In the genomic region with DNA sequence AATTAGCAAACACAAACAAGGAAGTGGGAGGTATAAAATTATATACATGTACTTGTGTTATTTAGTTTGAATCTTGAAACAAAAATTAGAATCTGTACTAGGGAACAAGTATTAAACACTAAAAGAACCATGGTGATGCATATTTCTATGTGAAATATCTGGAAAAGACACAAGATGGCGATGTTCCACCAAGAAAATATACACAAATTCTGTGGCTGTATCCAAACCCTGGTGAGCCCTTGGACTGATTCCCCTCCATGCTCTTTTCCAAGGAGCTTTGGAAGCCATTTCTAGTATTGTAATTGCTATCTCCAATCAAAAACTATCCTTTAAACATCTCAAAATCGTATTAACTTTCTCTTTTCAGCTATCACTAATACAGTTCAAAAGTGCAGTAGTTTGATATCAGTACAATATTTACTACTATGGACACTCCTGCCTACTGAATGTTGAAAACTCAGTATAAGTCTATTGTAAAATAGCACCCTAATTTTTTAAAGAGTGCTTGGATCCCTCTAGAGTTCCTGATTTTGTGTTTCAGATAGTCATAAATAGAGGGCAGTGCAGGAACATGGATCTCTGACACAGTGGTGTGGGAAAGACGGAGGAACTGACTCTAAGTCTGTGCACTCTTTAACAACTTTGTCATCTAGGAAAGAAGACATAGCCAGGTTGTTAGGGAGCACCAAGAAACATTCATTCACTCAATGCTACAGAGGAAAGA, we compare ENCODE assay signal across 9 mouse cellular contexts. TPM values are rescaled to one million over a fixed set of nuclear protein-coding genes. Genes with fewer than 3 reads are reported as not detected.
DNase-seq lines count a peak whose midpoint lies in the region; ATAC-seq and TF ChIP-seq lines count a peak whose summit lies in the region.
"Had no signal": no experiment of that assay in that cellular context is flagged by ENCODE, and none has a peak within 500 bp of the region (broad histone marks: within the 10 kb centered on the region; RNA-seq: fewer than 3 reads in every experiment).

No protein-coding gene starts in this region.

- no peaks in the 10 kb centered on the region for H3K9me3 ChIP-seq in kidney, postnatal 0 days (replicated peaks; ENCODE audit: low read length)
- H3K9me3 ChIP-seq in midbrain, embryonic 14.5 days (ENCODE audit: control insufficient read depth, low read length): no peaks in the 10 kb centered on the region
- H3K9me3 ChIP-seq: liver, embryonic 15.5 days had no signal

- H3K36me3 ChIP-seq in kidney, postnatal 0 days (ENCODE audit: insufficient read depth, low read length): no peaks in the 10 kb centered on the region
- no peaks in the 10 kb centered on the region for H3K36me3 ChIP-seq in midbrain, embryonic 14.5 days (ENCODE audit: control insufficient read depth, insufficient read depth, low read length)
- H3K36me3 ChIP-seq: liver, embryonic 15.5 days had no signal

- 0 out of 2 replicates have a peak, but pooled peaks have one; percentile 57 for ATAC-seq in erythroblast, adult 5-6 weeks (replicated peaks; ENCODE audit: low FRiP score, poor library complexity, severe bottlenecking)
- peak; percentile 43; the same call in 1 of the 2 replicates for ATAC-seq in kidney, postnatal 0 days (replicated peaks; ENCODE audit: low FRiP score, low read depth)
- peak; percentile 53; the same call in 1 of the 2 replicates for ATAC-seq in midbrain, embryonic 14.5 days (ENCODE audit: low FRiP score, low TSS enrichment)

- H3K4me2 ChIP-seq in kidney, postnatal 0 days (ENCODE audit: low read length): no peak overlapping the region
- H3K4me2 ChIP-seq in midbrain, embryonic 14.5 days (ENCODE audit: low read length): no peak overlapping the region
- H3K4me2 ChIP-seq: liver, embryonic 15.5 days had no signal

- no peaks in the 10 kb centered on the region for H3K27me3 ChIP-seq in kidney, postnatal 0 days (ENCODE audit: insufficient read depth, low read length)
- H3K27me3 ChIP-seq in midbrain, embryonic 14.5 days (ENCODE audit: control insufficient read depth, insufficient read depth, low read length): no peaks in the 10 kb centered on the region
- H3K27me3 ChIP-seq: liver, embryonic 15.5 days had no signal

- WGBS in kidney, postnatal 0 days: 44% methylated on average over 3 of the region's 3 CpGs
- 44% methylated on average over 3 of the region's 3 CpGs for WGBS in midbrain, embryonic 14.5 days

- DNase-seq in layer of hippocampus, adult 2 months (ENCODE audit: low spot score in 2 of 2): peak; percentile 48 to 54
- no peak for DNase-seq in layer of hippocampus, postnatal 25 days (ENCODE audit: extremely low spot score in 1 of 2, low spot score in 1 of 2)
- peak; percentile 64 for DNase-seq in Muller cell, postnatal 12 days (ENCODE audit: inconsistent ontology term)
- DNase-seq in kidney, postnatal 0 days (ENCODE audit: low spot score): peak; percentile 89
- peak; percentile 83 for DNase-seq in midbrain, embryonic 14.5 days
- no peak for DNase-seq in spleen, postnatal 14 days (ENCODE audit: low spot score in 2 of 2)
- DNase-seq in frontal cortex, postnatal 25 days (ENCODE audit: low spot score in 2 of 2): no peak

- H3K27ac ChIP-seq in layer of hippocampus, adult 2 months: no peak overlapping the region
- H3K27ac ChIP-seq in kidney, postnatal 0 days: no peak overlapping the region
- H3K27ac ChIP-seq in midbrain, embryonic 14.5 days (replicated peaks; ENCODE audit: low read depth, low read length): no peak overlapping the region
- H3K27ac ChIP-seq: liver, embryonic 15.5 days had no signal

- peak; percentile 84 for TF ChIP-seq CTCF in layer of hippocampus, adult 2 months (conservative IDR thresholded peaks at IDR 0.05)
- TF ChIP-seq CTCF in kidney, postnatal 0 days (IDR thresholded peaks at IDR 0.05; ENCODE audit: low read depth): peak; percentile 80

- H3K9ac ChIP-seq in kidney, postnatal 0 days (ENCODE audit: low read depth, low read length): no peak overlapping the region
- no peak overlapping the region for H3K9ac ChIP-seq in midbrain, embryonic 14.5 days (replicated peaks; ENCODE audit: low read length)
- H3K9ac ChIP-seq: liver, embryonic 15.5 days had no signal

- no peaks in the 10 kb centered on the region for H3K4me1 ChIP-seq in kidney, postnatal 0 days (replicated peaks; ENCODE audit: insufficient read depth, low read length)
- no peaks in the 10 kb centered on the region for H3K4me1 ChIP-seq in midbrain, embryonic 14.5 days (ENCODE audit: control insufficient read depth, insufficient read depth, low read length)
- H3K4me1 ChIP-seq: liver, embryonic 15.5 days had no signal

- no peak overlapping the region for H3K4me3 ChIP-seq in layer of hippocampus, adult 2 months
- H3K4me3 ChIP-seq in kidney, postnatal 0 days (replicated peaks; ENCODE audit: low read depth, low read length): no peak overlapping the region
- no peak overlapping the region for H3K4me3 ChIP-seq in midbrain, embryonic 14.5 days (replicated peaks; ENCODE audit: low read depth, low read length)
- H3K4me3 ChIP-seq: liver, embryonic 15.5 days had no signal

RNA-seq across cellular contexts. Expression of gene Sec61g, which starts 16.8 kb away (rescaled TPM):
- total RNA-seq in layer of hippocampus, adult 2 months (2021): 10 to 100 TPM in 1 of 2 experiments, 1 to 10 TPM in 1; 9.0 to 13.2 TPM
- 1 to 10 TPM; 7.7 to 9.4 TPM for total RNA-seq in layer of hippocampus, postnatal 25 days (2021)
- 88.2 and 149 TPM in 2 replicates for total RNA-seq in erythroblast, adult 5-6 weeks (2015; ENCODE audit: low replicate concordance)
- total RNA-seq in erythroblast, adult 5-6 weeks (2017; ENCODE audit: low replicate concordance): 99.8 and 134 TPM in 2 replicates
- 36.0 and 37.6 TPM in 2 replicates for polyA plus RNA-seq in kidney, postnatal 0 days (2015; fragmentation: Nextera tagmentation; extraction: Ambion mirVana)
- 27.7 and 32.9 TPM in 2 replicates for polyA plus RNA-seq in midbrain, embryonic 14.5 days (2014; fragmentation: Nextera tagmentation; extraction: Ambion mirVana)

Comparison
In these comparisons a context has a peak if more than half of its experiments do, and no peak if none do; other contexts are left out.
1. DNase-seq: peak in layer of hippocampus, adult 2 months (2 of 2), Muller cell, postnatal 12 days (single experiment), kidney, postnatal 0 days (single experiment) and midbrain, embryonic 14.5 days (single experiment); none in layer of hippocampus, postnatal 25 days (0 of 2), spleen, postnatal 14 days (0 of 2) and frontal cortex, postnatal 25 days (0 of 2).
2. RNA of gene Sec61g, which starts 16.8 kb away (total RNA-seq): 88.2 to 149 TPM in erythroblast, adult 5-6 weeks; 9.0 to 13.2 TPM in layer of hippocampus, adult 2 months and 7.7 to 9.4 TPM in layer of hippocampus, postnatal 25 days; every median in the first group is over 4 times any median in the second.
3. Peak in every context shown above with its lines, with median percentiles within 50 percentile points of each other: ATAC-seq.